Mouse (Mus musculus): ENCODE measurements at regions not wholly inside any gene's neighbourhood (a gene's known extent, or its start where the extent isn't known, plus 50 kb on each side); places are given as distances from the start of the nearest gene placed in this dataset.

GRCm38 (mm10) chr14:58208401-58208800 is 138.1 kb downstream of the Fgf9 start:
- TF ChIP-seq CTCF (IDR thresholded peaks at IDR 0.05; ENCODE audit: low read depth), result no peak
- no peak for TF ChIP-seq EP300 (IDR thresholded peaks at IDR 0.05; ENCODE audit: low read depth)

All from heart, postnatal 0 days (tissue).